Mouse (Mus musculus) forebrain, embryonic 16.5 days (tissue): ENCODE measurements at regions not wholly inside any gene's neighbourhood (a gene's known extent, or its start where the extent isn't known, plus 50 kb on each side); places are given as distances from the start of the nearest gene placed in this dataset.
A peak's percentile ranks its signal among the peaks of the same experiment; 100 is the strongest.

ENCODE experiments used
- ATAC-seq: fragments of 200-750 bp; cut with Nextera tagmentation; 2 replicates; pipeline ENCODE4 v1.8.0; 2017; ENCODE audit warnings: mild to moderate bottlenecking, moderate library complexity
- H3K27ac ChIP-seq: fragments of 300-500 bp; sonication (generic); 2 replicates; pipeline ENCODE4 v1.5.1; 2014; ENCODE audit warnings: low read length, control low read depth
- H3K27me3 ChIP-seq: fragments of 300-500 bp; sonication (generic); replicated peaks from 2 replicates; pipeline ENCODE4 v1.6.1; 2014; ENCODE audit warnings: low read length; ENCODE audit not compliant: control insufficient read depth, insufficient read depth
- H3K36me3 ChIP-seq: fragments of 300-500 bp; sonication (generic); 2 replicates; pipeline ENCODE4 v1.6.1; 2014; ENCODE audit not compliant: control insufficient read depth, insufficient read depth
- H3K4me1 ChIP-seq: fragments of 300-500 bp; sonication (generic); replicated peaks from 2 replicates; pipeline ENCODE4 v1.6.1; 2014; ENCODE audit warnings: low read length; ENCODE audit not compliant: control insufficient read depth, insufficient read depth
- H3K4me2 ChIP-seq: fragments of 300-500 bp; sonication (generic); 2 replicates; pipeline ENCODE4 v1.6.1; 2014; ENCODE audit warnings: mild to moderate bottlenecking, low read length, control low read depth
- H3K4me3 ChIP-seq: fragments of 300-500 bp; sonication (generic); replicated peaks from 2 replicates; pipeline ENCODE4 v1.5.1; 2014; ENCODE audit warnings: mild to moderate bottlenecking, low read length, control low read depth
- H3K9ac ChIP-seq: fragments of 300-500 bp; sonication (generic); replicated peaks from 2 replicates; pipeline ENCODE4 v1.6.1; 2014; ENCODE audit warnings: low read depth, low read length, control low read depth
- H3K9me3 ChIP-seq: fragments of 300-500 bp; sonication (generic); 2 replicates; pipeline ENCODE4 v1.6.1; 2016; ENCODE audit warnings: low read length; ENCODE audit not compliant: control insufficient read depth
- WGBS: fragments of 180-500 bp; shearing (Covaris S2); extraction: QIAGEN DNeasy Blood & Tissue Kit; methylation state at CpG from one replicate; pipeline ENCODE4 v1.1.7; 2014; 5-methylcytosine and 5-hydroxymethylcytosine counted together

DNA sequence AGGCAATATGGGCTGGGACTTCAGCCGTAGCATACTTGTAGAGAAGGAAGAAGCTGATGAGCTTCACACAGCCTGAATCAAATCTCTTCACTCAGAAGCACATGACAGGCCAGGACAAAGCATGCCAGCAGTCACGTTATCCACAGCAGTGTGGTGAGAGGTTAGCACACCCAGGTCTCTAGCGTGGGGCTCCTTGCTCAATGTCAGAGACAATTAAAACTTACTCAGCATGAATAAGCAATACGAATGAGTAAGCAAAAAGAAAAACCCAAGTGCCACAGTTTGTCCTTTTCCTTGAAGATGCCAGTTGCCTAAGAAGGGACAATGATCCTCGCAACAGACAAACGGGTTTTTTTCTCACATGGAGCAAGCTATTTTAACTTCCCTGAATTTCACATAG is 129.6 kb upstream of the Gm26657 start:
- Histone ChIP-seq H3K36me3 (no peaks in the 10 kb centered on the region), H3K4me2 (no peak overlapping the region), H3K4me1 (no peaks in the 10 kb centered on the region), H3K9me3 (no peaks in the 10 kb centered on the region), H3K27me3 (no peaks in the 10 kb centered on the region), H3K4me3 (no peak overlapping the region), H3K9ac (no peak overlapping the region), H3K27ac (no peak overlapping the region)
- WGBS, result 66% methylated on average over 6 of the region's 6 CpGs
- ATAC-seq, result no peak

GRCm38 (mm10) chr4:56608701-56609100 is 131.2 kb upstream of the Gm26657 start:
- H3K4me1 ChIP-seq, result no peaks in the 10 kb centered on the region
- no peak for ATAC-seq
- H3K9ac ChIP-seq, result no peak overlapping the region
- no peak overlapping the region for H3K4me3 ChIP-seq
- 82% methylated on average over 4 of the region's 4 CpGs for WGBS
- H3K27ac ChIP-seq, result no peak overlapping the region
- H3K36me3 ChIP-seq, result no peaks in the 10 kb centered on the region
- H3K4me2 ChIP-seq, result no peak overlapping the region
- H3K27me3 ChIP-seq, result no peaks in the 10 kb centered on the region
- H3K9me3 ChIP-seq, result no peaks in the 10 kb centered on the region

DNA sequence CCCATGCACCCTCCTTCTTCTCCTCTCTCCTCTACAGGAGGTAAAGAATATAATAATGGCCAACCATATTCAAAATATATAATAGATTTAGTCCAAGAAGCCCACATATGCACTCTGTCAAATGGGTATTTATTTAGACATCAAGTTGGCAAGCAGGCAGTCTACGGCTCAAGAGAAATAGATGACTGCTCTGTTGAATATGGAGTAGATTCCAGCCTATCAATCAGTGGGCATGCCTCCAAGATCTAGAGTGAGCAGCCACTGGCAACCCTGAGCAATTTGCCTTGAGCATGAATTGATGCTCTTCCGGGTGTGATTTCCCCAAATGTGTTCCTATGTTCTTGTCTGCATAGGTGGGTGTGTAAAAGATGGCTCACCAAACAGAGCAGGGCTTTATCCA is 141.5 kb upstream of the Gm26657 start:
- 33% methylated on average over 2 of the region's 2 CpGs for WGBS
- Histone ChIP-seq H3K4me2 (no peak overlapping the region), H3K36me3 (no peaks in the 10 kb centered on the region), H3K4me1 (no peaks in the 10 kb centered on the region; the same call in 1 of the 2 replicates), H3K27me3 (no peaks in the 10 kb centered on the region), H3K27ac (no peak overlapping the region), H3K9ac (no peak overlapping the region), H3K9me3 (no peaks in the 10 kb centered on the region), H3K4me3 (no peak overlapping the region)
- ATAC-seq, result peak; percentile 82

GRCm38 (mm10) chr4:56597931-56598330 is 141.9 kb upstream of the Gm26657 start:
- H3K4me3 ChIP-seq, result no peak overlapping the region
- peak; percentile 84 for ATAC-seq

GRCm38 (mm10) chr4:56582405-56582804 is 157.5 kb upstream of the Gm26657 start:
- no peak for ATAC-seq
- WGBS, result 73% methylated on average over 3 of the region's 3 CpGs
- H3K4me2 ChIP-seq, result no peak overlapping the region
- H3K9ac ChIP-seq, result no peak overlapping the region
- H3K27me3 ChIP-seq, result no peaks in the 10 kb centered on the region
- no peak overlapping the region for H3K27ac ChIP-seq
- H3K4me1 ChIP-seq, result no peaks in the 10 kb centered on the region
- no peaks in the 10 kb centered on the region for H3K9me3 ChIP-seq
- H3K36me3 ChIP-seq, result no peaks in the 10 kb centered on the region
- no peak overlapping the region for H3K4me3 ChIP-seq

More at GRCm38 (mm10) chr4:56597931-56598330, 141.9 kb upstream of the Gm26657 start:
- H3K9ac ChIP-seq, result no peak overlapping the region
- no peaks in the 10 kb centered on the region for H3K27me3 ChIP-seq
- no peaks in the 10 kb centered on the region for H3K36me3 ChIP-seq
- no peak overlapping the region for H3K27ac ChIP-seq
- H3K9me3 ChIP-seq, result no peaks in the 10 kb centered on the region
- no peak overlapping the region for H3K4me2 ChIP-seq
- no peaks in the 10 kb centered on the region; the same call in 1 of the 2 replicates for H3K4me1 ChIP-seq

- Histone ChIP-seq H3K4me3 (no peak overlapping the region), H3K36me3 (no peaks in the 10 kb centered on the region), H3K4me2 (no peak overlapping the region), H3K9ac (no peak overlapping the region), H3K27me3 (no peaks in the 10 kb centered on the region), H3K4me1 (no peaks in the 10 kb centered on the region), H3K9me3 (no peaks in the 10 kb centered on the region), H3K27ac (no peak overlapping the region)
- no peak for ATAC-seq
- 73% methylated on average over 15 of the region's 15 CpGs for WGBS
Measured at GRCm38 (mm10) chr4:56576837-56577548, 162.9 kb upstream of the Gm26657 start.

- H3K9me3 ChIP-seq, result no peaks in the 10 kb centered on the region
- H3K9ac ChIP-seq, result no peak overlapping the region
- ATAC-seq, result no peak
- no peak overlapping the region for H3K4me2 ChIP-seq
- no peaks in the 10 kb centered on the region for H3K4me1 ChIP-seq
- no peaks in the 10 kb centered on the region for H3K36me3 ChIP-seq
- no peaks in the 10 kb centered on the region for H3K27me3 ChIP-seq
- H3K4me3 ChIP-seq, result no peak overlapping the region
- H3K27ac ChIP-seq, result no peak overlapping the region
Measured at GRCm38 (mm10) chr4:56552126-56552525, 187.7 kb upstream of the Gm26657 start.

DNA sequence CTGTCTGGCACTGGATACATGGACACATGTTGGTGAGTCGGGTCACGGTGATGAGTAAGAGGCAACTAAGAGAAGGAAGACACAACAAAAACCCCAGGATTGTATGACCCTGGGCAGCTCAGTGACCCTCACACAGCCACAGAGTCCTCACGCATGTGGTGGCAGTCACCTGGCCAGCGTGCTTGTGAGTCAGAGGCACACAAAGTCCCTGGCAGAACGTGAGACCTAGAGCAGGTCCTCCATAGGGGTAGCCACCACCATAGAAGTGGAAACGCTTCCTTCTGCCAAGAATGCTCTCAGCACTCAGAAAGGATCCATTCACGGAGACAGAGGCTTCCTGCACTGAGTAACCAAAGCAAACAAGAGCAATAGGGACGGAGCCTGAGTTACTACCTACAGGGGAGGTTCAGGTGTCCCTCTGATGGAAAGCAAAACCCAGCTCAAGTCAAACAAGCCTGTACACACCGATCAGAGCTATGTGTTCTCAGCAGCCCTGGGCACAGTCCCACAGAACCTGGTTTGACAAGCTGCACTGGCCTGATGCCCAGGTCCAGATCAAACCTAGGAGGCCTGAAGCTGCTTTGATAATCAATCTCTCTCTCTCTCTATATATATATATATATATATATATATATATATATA is 206.4 kb upstream of the Gm26657 start:
- no peak for ATAC-seq
- Histone ChIP-seq H3K27me3 (no peaks in the 10 kb centered on the region), H3K9ac (no peak overlapping the region), H3K27ac (no peak overlapping the region), H3K9me3 (no peaks in the 10 kb centered on the region), H3K4me2 (no peak overlapping the region), H3K4me3 (no peak overlapping the region), H3K36me3 (no peaks in the 10 kb centered on the region), H3K4me1 (no peaks in the 10 kb centered on the region)
- WGBS, result 76% methylated on average over 9 of the region's 9 CpGs

DNA sequence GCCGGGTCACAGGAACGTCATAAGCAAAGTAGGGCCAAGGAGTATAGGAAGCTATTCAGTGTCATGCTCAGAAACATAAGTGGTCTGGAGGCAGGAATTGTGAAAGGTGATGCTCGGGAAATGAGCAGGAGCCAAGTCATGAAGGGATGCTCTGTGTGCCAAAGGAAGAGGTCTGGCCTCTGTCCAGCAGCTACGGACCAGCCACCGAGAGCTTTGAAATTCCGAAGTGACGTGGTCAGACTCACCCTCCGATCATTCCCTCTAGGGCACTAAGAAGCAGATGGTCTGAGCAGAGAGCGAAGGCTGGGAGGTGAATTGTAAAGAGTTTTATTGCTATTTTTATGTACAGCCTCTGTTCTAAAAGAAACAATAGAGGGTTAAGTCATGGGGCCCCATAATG is 206.9 kb upstream of the Gm26657 start:
- Histone ChIP-seq H3K27me3 (no peaks in the 10 kb centered on the region), H3K4me3 (no peak overlapping the region), H3K27ac (no peak overlapping the region), H3K4me2 (no peak overlapping the region), H3K4me1 (no peaks in the 10 kb centered on the region), H3K36me3 (no peaks in the 10 kb centered on the region), H3K9me3 (no peaks in the 10 kb centered on the region), H3K9ac (no peak overlapping the region)
- WGBS, result 67% methylated on average over 9 of the region's 9 CpGs
- no peak for ATAC-seq
